Mouse (Mus musculus) erythroid progenitor cell, adult 5-6 weeks (primary cell): ENCODE data around the gene Zswim8. TPM values are rescaled to one million over a fixed set of nuclear protein-coding genes. Genes with fewer than 3 reads are reported as not detected.
"Not testable (repeated sequence)": the region's sequence is repeated elsewhere in the genome, so short reads cannot be mapped to it uniquely, and the experiment has no call there.

Experiments used
- ATAC-seq: replicated peaks from 2 replicates; pipeline ENCODE4 v1.8.0; 2016; ENCODE audit warnings: moderate number of reproducible peaks, mild to moderate bottlenecking, moderate TSS enrichment, inconsistent platforms; ENCODE audit not compliant: poor library complexity, low FRiP score, severe bottlenecking
- total RNA-seq, 2 experiments: library from RNA; stranded (forward) in 1 of 2; stranded (reverse) in 1 of 2; fragments of 150-400 nt in 1 of 2; fragments of 186-747, 209-891 nt in 1 of 2; gene quantifications; 2 replicates each; pipeline versions ENCODE4 v1.2.3 to v1.2.4; 2015 to 2017; ENCODE audit warnings: low replicate concordance in 2 of 2

Gene Zswim8
- total RNA-seq, 2 experiments from 2014 or later, result 30.5 to 62.5 TPM

DNA sequence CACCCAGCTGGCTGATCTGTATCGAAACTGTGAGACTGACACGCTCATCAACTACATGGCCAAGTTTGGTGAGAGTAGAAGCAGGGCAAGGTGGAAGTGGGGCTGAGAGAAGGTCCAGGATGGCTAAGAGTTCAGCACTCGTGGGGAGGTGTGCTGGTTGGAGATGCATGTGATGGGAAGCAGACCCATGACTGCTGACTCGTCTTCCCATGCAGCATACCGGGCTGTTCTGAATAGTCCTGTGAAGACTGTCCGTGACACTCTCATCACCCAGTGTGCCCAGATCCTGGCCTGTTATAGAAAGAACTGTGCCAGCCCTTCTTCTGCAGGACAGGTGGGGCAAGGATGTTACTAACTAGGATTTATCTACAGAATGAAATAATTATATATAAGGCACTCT lies 15.6 kb upstream of the Zswim8 start:
- no peak for ATAC-seq

DNA sequence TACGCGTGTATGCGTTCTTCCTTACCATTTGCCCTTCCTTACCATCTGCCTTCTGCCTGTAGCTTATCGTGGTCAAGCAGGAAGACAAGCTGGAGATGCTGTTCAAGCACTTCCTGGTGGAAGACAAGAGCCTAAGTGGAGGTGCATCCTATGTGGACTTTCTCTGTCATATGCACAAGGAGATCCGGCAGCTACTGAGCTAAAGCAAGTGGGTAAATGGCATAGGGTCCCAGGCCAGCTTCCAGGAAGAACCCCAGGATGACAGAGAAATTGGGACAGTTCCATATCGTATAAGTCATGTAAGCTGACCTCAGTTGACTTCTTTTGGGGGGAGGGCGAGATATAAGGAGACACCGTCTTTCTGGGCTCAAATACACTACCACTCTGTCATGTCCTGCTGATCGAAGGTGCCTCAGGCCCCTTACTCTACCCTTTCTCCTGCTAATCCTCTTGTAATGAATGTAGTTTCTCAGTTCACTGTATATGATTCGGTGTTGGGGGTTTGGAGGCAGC lies 13.7 kb upstream of the Zswim8 start:
- no peak for ATAC-seq

- peak; percentile 32 for ATAC-seq
Measured at GRCm38 (mm10) chr14:20694185-20694883, 13.0 kb upstream of the Zswim8 start.

- ATAC-seq, result peak; percentile 81
Measured at GRCm38 (mm10) chr14:20694884-20695760, 12.2 kb upstream of the Zswim8 start, which contains the start of gene Fut11. Fut11 (plus strand) TSS chr14:20694968.

GRCm38 (mm10) chr14:20695761-20696520 lies 11.4 kb upstream of the Zswim8 start:
- ATAC-seq, result peak; percentile 13

DNA sequence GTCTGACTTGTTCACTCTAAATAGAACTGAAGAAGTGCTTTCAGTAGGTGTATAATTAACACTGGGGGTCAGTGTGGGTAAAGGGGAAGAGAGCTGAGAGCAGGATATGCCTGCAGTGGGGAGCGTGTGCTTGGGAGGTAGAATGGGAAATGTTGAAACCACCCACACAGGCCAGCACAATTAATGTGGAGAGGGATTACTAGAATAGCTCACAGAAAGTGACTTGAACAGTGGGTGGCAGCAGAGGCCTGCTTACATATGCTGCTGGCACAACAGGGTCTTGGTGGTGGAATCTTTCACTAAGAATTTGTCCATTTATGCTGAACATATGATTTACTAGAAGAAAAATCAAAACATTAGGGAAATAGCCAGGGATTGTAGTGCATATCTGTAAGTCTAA lies 10.4 kb upstream of the Zswim8 start:
- 0 out of 2 replicates have a peak, but pooled peaks have one; percentile 22 for ATAC-seq

DNA sequence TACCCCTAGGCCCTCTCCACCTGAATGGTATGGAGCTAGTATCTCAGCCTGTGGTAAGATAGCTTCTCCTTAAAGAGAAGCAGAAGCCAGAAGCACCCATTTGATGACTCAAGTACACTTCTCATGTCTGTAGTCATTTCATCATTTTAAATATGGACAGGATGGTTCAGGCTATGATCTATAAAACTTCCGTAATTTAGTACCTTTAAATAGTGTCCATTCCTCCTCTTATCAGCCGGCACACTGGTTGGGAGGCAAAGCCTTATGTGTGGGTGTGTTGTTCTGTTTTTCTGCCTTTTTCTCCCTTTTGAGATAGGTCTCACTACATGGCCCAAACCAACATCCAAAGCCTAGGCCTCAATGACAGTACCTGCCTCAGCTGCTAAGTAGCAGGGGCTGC lies 8.8 kb upstream of the Zswim8 start:
- no peak for ATAC-seq

GRCm38 (mm10) chr14:20700362-20700761 lies 7.0 kb upstream of the Zswim8 start:
- ATAC-seq, result no peak

GRCm38 (mm10) chr14:20701554-20701953 lies 5.8 kb upstream of the Zswim8 start:
- ATAC-seq, result no peak

- ATAC-seq, result no peak
Measured at GRCm38 (mm10) chr14:20702096-20702740, 5.1 kb upstream of the Zswim8 start.

- peak; percentile 86 for ATAC-seq
Measured at GRCm38 (mm10) chr14:20702741-20703381, 4.5 kb upstream of the Zswim8 start, which contains the start of gene Chchd1. Chchd1 (plus strand) TSS chr14:20703006.

GRCm38 (mm10) chr14:20703461-20703860 lies 3.9 kb upstream of the Zswim8 start:
- ATAC-seq, result not testable (repeated sequence)

- ATAC-seq, result no peak
Measured at GRCm38 (mm10) chr14:20708239-20708638, 887 bp downstream of the Zswim8 start.

- ATAC-seq, result no peak
Measured at GRCm38 (mm10) chr14:20713832-20714231, 6.5 kb downstream of the Zswim8 start.

DNA sequence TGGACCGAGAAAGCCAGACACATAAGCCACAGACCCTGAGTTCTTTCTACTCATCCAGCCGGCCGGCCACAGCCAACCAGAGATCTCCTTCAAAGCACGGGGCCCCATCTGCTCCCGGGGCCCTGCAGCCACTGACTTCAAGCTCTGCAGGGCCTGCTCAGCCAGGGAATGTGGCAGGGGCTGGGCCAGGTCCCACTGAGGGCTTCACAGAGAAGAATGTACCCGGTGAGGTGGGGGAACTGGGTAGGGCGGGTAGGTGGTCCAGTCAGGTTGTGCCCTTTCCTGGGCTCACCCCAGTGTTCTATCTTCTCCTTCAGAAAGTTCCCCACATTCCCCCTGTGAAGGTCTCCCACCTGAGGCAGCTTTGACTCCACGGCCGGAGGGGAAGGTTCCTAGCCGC lies 11.1 kb downstream of the Zswim8 start:
- no peak for ATAC-seq

GRCm38 (mm10) chr14:20719767-20720166 lies 12.4 kb downstream of the Zswim8 start:
- no peak for ATAC-seq

DNA sequence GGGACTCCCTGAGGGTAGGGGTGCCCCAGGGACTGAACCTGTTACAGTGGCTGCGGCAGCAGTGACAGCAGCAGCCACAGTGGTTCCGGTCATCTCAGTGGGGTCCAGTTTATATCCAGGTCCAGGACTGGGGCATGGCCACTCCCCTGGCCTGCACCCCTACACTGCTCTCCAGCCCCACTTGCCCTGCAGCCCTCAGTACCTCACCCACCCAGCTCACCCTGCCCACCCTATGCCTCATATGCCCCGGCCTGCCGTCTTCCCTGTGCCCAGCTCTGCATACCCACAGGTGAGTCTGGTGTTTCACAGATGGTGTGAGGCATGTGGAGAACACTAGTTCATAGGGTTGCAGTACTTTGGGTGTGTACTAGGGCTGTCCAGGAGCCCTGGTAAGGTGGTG lies 14.0 kb downstream of the Zswim8 start:
- ATAC-seq, result no peak

DNA sequence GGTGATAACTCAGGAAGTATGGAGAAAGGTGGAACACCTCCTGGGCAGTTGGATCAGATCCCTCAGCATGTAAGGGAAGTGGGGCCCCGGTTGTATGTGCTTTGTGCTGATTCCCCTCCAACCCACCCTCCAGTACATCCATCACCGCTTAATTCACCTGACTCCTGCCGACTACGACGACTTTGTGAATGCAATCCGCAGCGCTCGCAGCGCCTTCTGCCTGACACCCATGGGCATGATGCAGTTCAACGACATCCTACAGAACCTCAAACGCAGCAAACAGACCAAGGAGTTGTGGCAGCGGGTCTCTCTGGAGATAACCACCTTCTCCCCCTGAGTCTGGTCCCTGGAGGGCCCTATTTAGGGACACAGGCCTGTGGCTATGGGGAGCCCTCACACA lies 15.7 kb downstream of the Zswim8 start:
- no peak for ATAC-seq

GRCm38 (mm10) chr14:20724043-20724442 lies 16.7 kb downstream of the Zswim8 start:
- ATAC-seq, result peak; percentile 72
